In genomic region chr16:37789394-37789920, GRCm38 (mm10) we compare ENCODE assay signal across 11 mouse cellular contexts. TPM values are rescaled to one million over a fixed set of nuclear protein-coding genes. Genes with fewer than 3 reads are reported as not detected.
DNase-seq lines count a peak whose midpoint lies in the region; ATAC-seq and TF ChIP-seq lines count a peak whose summit lies in the region.
"Had no signal": no experiment of that assay in that cellular context is flagged by ENCODE, and none has a peak within 500 bp of the region (broad histone marks: within the 10 kb centered on the region; RNA-seq: fewer than 3 reads in every experiment).

No protein-coding gene starts in this region.

- no peak for TF ChIP-seq POLR2A in testis, adult 2 months (IDR thresholded peaks at IDR 0.05; ENCODE audit: control insufficient read depth, low read depth, low read length)

- no peaks in the 10 kb centered on the region for H3K9me3 ChIP-seq in hindbrain, embryonic 12.5 days (replicated peaks)
- no peaks in the 10 kb centered on the region for H3K9me3 ChIP-seq in hindbrain, embryonic 16.5 days (ENCODE audit: control insufficient read depth, low read length)
- H3K9me3 ChIP-seq: neural tube, embryonic 13.5 days had no signal

- peaks cover 3% of the 10 kb centered on the region; the same call in 1 of the 2 replicates for H3K36me3 ChIP-seq in hindbrain, embryonic 12.5 days
- no peaks in the 10 kb centered on the region for H3K36me3 ChIP-seq in hindbrain, embryonic 16.5 days (ENCODE audit: control insufficient read depth, insufficient read depth, low read length)
- no peaks in the 10 kb centered on the region for H3K36me3 ChIP-seq in testis, adult 2 months (ENCODE audit: control insufficient read depth, insufficient read depth, low read length)

- DNase-seq in adrenal gland, adult 2 months = peak; percentile 41
- DNase-seq in adrenal gland, postnatal 25 days = no peak
- no peak for DNase-seq in testis, postnatal 10 days (ENCODE audit: low spot score)
- no peak for DNase-seq in spleen, adult 18-20 months
- no peak for DNase-seq in gastrocnemius, adult 18-20 months (ENCODE audit: low spot score)

- no peaks in the 10 kb centered on the region for H3K27me3 ChIP-seq in hindbrain, embryonic 12.5 days
- H3K27me3 ChIP-seq in hindbrain, embryonic 16.5 days (replicated peaks; ENCODE audit: control insufficient read depth, insufficient read depth, low read length) = no peaks in the 10 kb centered on the region
- no peaks in the 10 kb centered on the region for H3K27me3 ChIP-seq in testis, adult 2 months (ENCODE audit: control insufficient read depth, insufficient read depth, low read length)
- H3K27me3 ChIP-seq: neural tube, embryonic 13.5 days had no signal

- H3K27ac ChIP-seq in hindbrain, embryonic 12.5 days = peak overlapping the region; percentile 87
- no peak overlapping the region for H3K27ac ChIP-seq in hindbrain, embryonic 16.5 days (ENCODE audit: low read depth, low read length)
- H3K27ac ChIP-seq in testis, adult 2 months (ENCODE audit: control insufficient read depth, insufficient read depth, low read depth, low read length) = peak overlapping the region; percentile 52; the same call in 1 of the 2 replicates
- H3K27ac ChIP-seq: macrophage had no signal

- TF ChIP-seq CTCF in testis, adult 2 months (IDR thresholded peaks at IDR 0.05; ENCODE audit: control insufficient read depth, insufficient read depth, insufficient replicate concordance, low read depth, low read length) = no peak

- no peak for ATAC-seq in hindbrain, embryonic 12.5 days (ENCODE audit: low FRiP score)
- no peak for ATAC-seq in hindbrain, embryonic 16.5 days

- H3K4me1 ChIP-seq in hindbrain, embryonic 12.5 days = peaks cover 52% of the 10 kb centered on the region
- peaks cover 23% of the 10 kb centered on the region for H3K4me1 ChIP-seq in hindbrain, embryonic 16.5 days (ENCODE audit: control insufficient read depth, insufficient read depth, low read depth, low read length)
- H3K4me1 ChIP-seq in testis, adult 2 months (ENCODE audit: control insufficient read depth, insufficient read depth, low read length) = no peaks in the 10 kb centered on the region

- H3K4me2 ChIP-seq in hindbrain, embryonic 12.5 days (replicated peaks) = no peak overlapping the region
- H3K4me2 ChIP-seq in hindbrain, embryonic 16.5 days (ENCODE audit: low read length) = no peak overlapping the region

- WGBS in hindbrain, embryonic 12.5 days = 82% methylated on average over 6 of the region's 6 CpGs
- WGBS in hindbrain, embryonic 16.5 days = 76% methylated on average over 6 of the region's 6 CpGs

- H3K4me3 ChIP-seq in hindbrain, embryonic 12.5 days = no peak overlapping the region
- no peak overlapping the region for H3K4me3 ChIP-seq in hindbrain, embryonic 16.5 days (ENCODE audit: low read length)
- no peak overlapping the region for H3K4me3 ChIP-seq in testis, adult 2 months (ENCODE audit: control insufficient read depth, low read depth, low read length)
- H3K4me3 ChIP-seq: neural tube, embryonic 13.5 days had no signal

- H3K9ac ChIP-seq in hindbrain, embryonic 12.5 days = no peak overlapping the region
- no peak overlapping the region for H3K9ac ChIP-seq in hindbrain, embryonic 16.5 days (ENCODE audit: low read depth, low read length)

RNA-seq across cellular contexts. Expression of gene Fstl1, which starts 12.8 kb away (rescaled TPM):
- 10 to 100 TPM; 39.3 to 56.7 TPM for total RNA-seq in adrenal gland, adult 2 months (2021)
- polyA plus RNA-seq in adrenal gland, adult 2 months (2012; rRNA removed) = 8.0 and 8.6 TPM in 2 replicates
- total RNA-seq in adrenal gland, postnatal 25 days (2021) = 45.8 and 46.1 TPM in 2 replicates
- polyA plus RNA-seq in hindbrain, embryonic 12.5 days (2016; fragmentation: Nextera tagmentation; extraction: Ambion mirVana) = 328 and 345 TPM in 2 replicates
- 81.2 and 110 TPM in 2 replicates for polyA plus RNA-seq in hindbrain, embryonic 16.5 days (2015; fragmentation: Nextera tagmentation; extraction: Ambion mirVana)
- 4.8 and 5.4 TPM in 2 replicates for polyA plus RNA-seq in testis, adult 2 months (2012; rRNA removed)
- total RNA-seq in gastrocnemius, adult 18-20 months (2021) = 10 to 100 TPM; 25.3 to 36.5 TPM
- total RNA-seq: granulocyte monocyte progenitor cell, adult 5-6 weeks had no signal
